Mouse (Mus musculus) limb, embryonic 12.5 days (tissue): ENCODE measurements around the gene 2900026A02Rik. TPM values are rescaled to one million over a fixed set of nuclear protein-coding genes. Genes with fewer than 3 reads are reported as not detected.

ENCODE experiments used
- ATAC-seq: fragments of 200-750 bp; cut with Nextera tagmentation; 2 replicates; pipeline ENCODE4 v1.8.0; 2017; ENCODE audit warnings: low read depth, moderate TSS enrichment; ENCODE audit not compliant: insufficient number of reproducible peaks, insufficient read depth, low FRiP score, low TSS enrichment
- H3K27ac ChIP-seq: fragments of 300-500 bp; sonication (generic); 2 replicates; pipeline ENCODE4 v1.5.1; 2016; ENCODE audit warnings: mild to moderate bottlenecking, moderate library complexity
- H3K27me3 ChIP-seq: fragments of 300-500 bp; sonication (generic); 2 replicates; pipeline ENCODE4 v1.6.1; 2016; ENCODE audit warnings: mild to moderate bottlenecking, moderate library complexity
- H3K36me3 ChIP-seq: fragments of 300-500 bp; sonication (generic); 2 replicates; pipeline ENCODE4 v1.6.1; 2016; ENCODE audit warnings: mild to moderate bottlenecking, moderate library complexity
- H3K4me1 ChIP-seq: fragments of 300-500 bp; sonication (generic); replicated peaks from 2 replicates; pipeline ENCODE4 v1.6.1; 2016
- H3K4me2 ChIP-seq: fragments of 300-500 bp; sonication (generic); 2 replicates; pipeline ENCODE4 v1.6.1; 2016; ENCODE audit warnings: mild to moderate bottlenecking, moderate library complexity
- H3K4me3 ChIP-seq: fragments of 300-500 bp; sonication (generic); replicated peaks from 2 replicates; pipeline ENCODE4 v1.5.1; 2016; ENCODE audit warnings: mild to moderate bottlenecking
- H3K9ac ChIP-seq: fragments of 300-500 bp; sonication (generic); replicated peaks from 2 replicates; pipeline ENCODE4 v1.6.1; 2016; ENCODE audit warnings: mild to moderate bottlenecking, moderate library complexity
- H3K9me3 ChIP-seq: fragments of 300-500 bp; sonication (generic); 2 replicates; pipeline ENCODE4 v1.6.1; 2016; ENCODE audit warnings: mild to moderate bottlenecking, moderate library complexity
- WGBS: fragments of 180-500 bp; shearing (Covaris S2); methylation state at CpG from one replicate; pipeline ENCODE4 v1.1.7; 2016; 5-methylcytosine and 5-hydroxymethylcytosine counted together
- polyA plus RNA-seq: library from polyadenylated mRNA; unstranded; fragments of >200 nt; fragmentation: Nextera tagmentation; extraction: Ambion mirVana; gene quantifications from 2 replicates; pipeline ENCODE4 v1.2.1, GENCODE M21; 2016

2900026A02Rik gene
- polyA plus RNA-seq, 1 experiment from 2014 or later = 3.2 TPM

DNA sequence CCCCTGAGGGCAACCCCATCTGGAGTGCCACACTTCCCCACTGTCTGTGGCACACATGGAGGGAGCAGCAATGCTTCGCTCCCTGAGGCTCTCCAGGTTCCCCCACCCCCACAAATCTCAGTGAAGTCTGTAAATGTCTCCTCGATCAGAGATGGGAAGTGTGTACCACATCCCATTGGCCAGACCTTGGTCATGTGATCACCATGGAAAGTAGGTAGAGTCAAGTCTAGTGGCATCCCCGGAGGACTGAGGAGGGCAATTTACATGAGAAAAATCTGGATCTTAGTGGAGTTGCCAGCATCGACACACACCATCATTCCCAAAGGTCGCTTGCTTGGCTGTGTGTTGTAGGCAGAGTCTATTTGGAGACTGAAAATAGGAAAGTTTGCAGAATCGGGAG, 182.4 kb downstream of the 2900026A02Rik start:
- Histone ChIP-seq H3K27ac (no peak overlapping the region), H3K9ac (no peak overlapping the region), H3K27me3 (no peaks in the 10 kb centered on the region), H3K4me2 (no peak overlapping the region), H3K36me3 (no peaks in the 10 kb centered on the region), H3K4me3 (no peak overlapping the region), H3K9me3 (0 out of 2 replicates have a peak, but pooled peaks cover 3% of the 10 kb centered on the region), H3K4me1 (peaks cover 30% of the 10 kb centered on the region)
- ATAC-seq = no peak
- WGBS = 89% methylated on average over 6 of the region's 6 CpGs

Other genes starting within 250 kb of the 2900026A02Rik start
- gene Grk3, start 205.4 kb downstream of the 2900026A02Rik start, polyA plus RNA-seq = 12.3 and 13.3 TPM in 2 replicates
- gene Crybb2, start 151.1 kb downstream of the 2900026A02Rik start, polyA plus RNA-seq = not detected in 2 replicates
- 1.4 TPM in 2 replicates for gene Crybb3, start 139.7 kb downstream of the 2900026A02Rik start, polyA plus RNA-seq
- not detected in 2 replicates for gene Tmem211, start 5.7 kb upstream of the 2900026A02Rik start, polyA plus RNA-seq
- gene Sgsm1, start 89.5 kb upstream of the 2900026A02Rik start, polyA plus RNA-seq = 6.6 and 7.0 TPM in 2 replicates
- not detected in 2 replicates for gene Aym1, start 136.1 kb upstream of the 2900026A02Rik start, polyA plus RNA-seq